Mouse (Mus musculus): ENCODE measurements around the gene Zmynd19. TPM values are rescaled to one million over a fixed set of nuclear protein-coding genes. Genes with fewer than 3 reads are reported as not detected.

Zmynd19 gene
- polyA plus RNA-seq, 1 experiment from 2014 or later = 18.2 TPM

GRCm38 (mm10) chr2:24996471-24996870 is 46.9 kb downstream of the Zmynd19 start:
- no peak overlapping the region for H3K4me3 ChIP-seq
- no peak for ATAC-seq (ENCODE audit: insufficient number of reproducible peaks, low FRiP score, low TSS enrichment, low read depth)
- no peak overlapping the region for H3K27ac ChIP-seq
- no peaks in the 10 kb centered on the region for H3K9me3 ChIP-seq
- no peaks in the 10 kb centered on the region for H3K4me1 ChIP-seq
- WGBS = 95% methylated on average over 2 of the region's 2 CpGs
- 0 out of 2 replicates have a peak, but pooled peaks cover 6% of the 10 kb centered on the region for H3K36me3 ChIP-seq
- no peak overlapping the region for H3K4me2 ChIP-seq
- H3K27me3 ChIP-seq = no peaks in the 10 kb centered on the region
- H3K9ac ChIP-seq = no peak overlapping the region

GRCm38 (mm10) chr2:25000544-25001235 is 51.1 kb downstream of the Zmynd19 start:
- Histone ChIP-seq H3K36me3 (peaks cover 10% of the 10 kb centered on the region), H3K4me3 (no peak overlapping the region), H3K4me2 (no peak overlapping the region), H3K27ac (no peak overlapping the region), H3K4me1 (no peaks in the 10 kb centered on the region), H3K9ac (no peak overlapping the region), H3K27me3 (no peaks in the 10 kb centered on the region), H3K9me3 (no peaks in the 10 kb centered on the region)
- WGBS = 58% methylated on average over 3 of the region's 3 CpGs
- no peak for ATAC-seq (ENCODE audit: insufficient number of reproducible peaks, low FRiP score, low TSS enrichment, low read depth)

GRCm38 (mm10) chr2:25003946-25004786 is 54.6 kb downstream of the Zmynd19 start:
- H3K4me2 ChIP-seq = no peak overlapping the region
- H3K9me3 ChIP-seq = no peaks in the 10 kb centered on the region
- H3K36me3 ChIP-seq = peaks cover 4% of the 10 kb centered on the region
- no peak overlapping the region for H3K9ac ChIP-seq
- H3K4me3 ChIP-seq = no peak overlapping the region
- 85% methylated on average over 9 of the region's 9 CpGs for WGBS
- H3K4me1 ChIP-seq = no peaks in the 10 kb centered on the region
- no peak overlapping the region for H3K27ac ChIP-seq
- H3K27me3 ChIP-seq = no peaks in the 10 kb centered on the region
- no peak for ATAC-seq (ENCODE audit: insufficient number of reproducible peaks, low FRiP score, low TSS enrichment, low read depth)

- Histone ChIP-seq H3K4me3 (no peak overlapping the region), H3K36me3 (peaks cover 4% of the 10 kb centered on the region), H3K9ac (no peak overlapping the region), H3K27me3 (no peaks in the 10 kb centered on the region), H3K4me2 (no peak overlapping the region), H3K4me1 (no peaks in the 10 kb centered on the region), H3K27ac (no peak overlapping the region), H3K9me3 (no peaks in the 10 kb centered on the region)
- 79% methylated on average over 1 of the region's 1 CpGs for WGBS
- no peak for ATAC-seq (ENCODE audit: insufficient number of reproducible peaks, low FRiP score, low TSS enrichment, low read depth)
These were observed 57.2 kb downstream of the Zmynd19 start for GRCm38 (mm10) chr2:25006767-25007166.

DNA sequence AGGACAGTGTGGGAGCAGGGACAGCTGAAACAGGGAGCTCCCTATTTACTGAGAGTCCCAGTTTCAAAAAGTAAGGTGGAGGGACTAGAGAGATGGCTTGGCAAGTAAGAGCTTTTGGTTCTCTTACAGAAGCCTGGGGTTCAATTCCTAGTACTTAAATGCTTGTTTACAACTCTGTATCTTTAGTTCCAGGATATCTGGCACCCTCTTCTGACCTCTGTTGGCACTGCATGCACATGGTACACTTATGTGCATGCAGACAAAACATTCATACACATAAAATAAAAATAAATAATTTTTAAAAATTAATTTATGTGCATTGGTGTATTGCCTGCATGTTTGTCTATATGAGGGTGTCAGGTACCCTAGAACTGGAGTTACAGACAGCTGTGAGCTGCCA is 58.7 kb downstream of the Zmynd19 start:
- ATAC-seq (ENCODE audit: insufficient number of reproducible peaks, low FRiP score, low TSS enrichment, low read depth) = no peak
- no peak overlapping the region for H3K4me3 ChIP-seq
- H3K36me3 ChIP-seq = no peaks in the 10 kb centered on the region
- no peaks in the 10 kb centered on the region for H3K27me3 ChIP-seq
- H3K27ac ChIP-seq = no peak overlapping the region
- H3K4me2 ChIP-seq = no peak overlapping the region
- H3K4me1 ChIP-seq = no peaks in the 10 kb centered on the region
- H3K9me3 ChIP-seq = no peaks in the 10 kb centered on the region
- no peak overlapping the region for H3K9ac ChIP-seq

Small RNA genes within 50 kb of the gene (microRNA-seq; reads per million reads assigned to microRNA genes)
- gene Gm22875 = not detected

Other genes with a start within 250 kb of the Zmynd19 start
- 1.2 and 1.5 TPM in 2 replicates for gene Cacna1b, start 186.6 kb upstream of the Zmynd19 start, polyA plus RNA-seq (2015; fragmentation: Nextera tagmentation; extraction: Ambion mirVana)
- 79.5 and 85.1 TPM in 2 replicates for gene Ehmt1, start 30.2 kb upstream of the Zmynd19 start, polyA plus RNA-seq (2015; fragmentation: Nextera tagmentation; extraction: Ambion mirVana)
- gene Arrdc1, start 14.5 kb upstream of the Zmynd19 start, polyA plus RNA-seq (2015; fragmentation: Nextera tagmentation; extraction: Ambion mirVana) = 44.1 and 49.0 TPM in 2 replicates
- gene Dph7, start 12.6 kb downstream of the Zmynd19 start, polyA plus RNA-seq (2015; fragmentation: Nextera tagmentation; extraction: Ambion mirVana) = 28.4 and 30.2 TPM in 2 replicates
- 117 TPM in 2 replicates for gene Mrpl41, start 25.3 kb downstream of the Zmynd19 start, polyA plus RNA-seq (2015; fragmentation: Nextera tagmentation; extraction: Ambion mirVana)
- gene Pnpla7, start 26.2 kb downstream of the Zmynd19 start, polyA plus RNA-seq (2015; fragmentation: Nextera tagmentation; extraction: Ambion mirVana) = 7.1 and 7.2 TPM in 2 replicates
- 67.5 and 68.3 TPM in 2 replicates for gene Nsmf, start 104.6 kb downstream of the Zmynd19 start, polyA plus RNA-seq (2015; fragmentation: Nextera tagmentation; extraction: Ambion mirVana)
- not detected in 2 replicates for gene Entpd8, start 130.5 kb downstream of the Zmynd19 start, polyA plus RNA-seq (2015; fragmentation: Nextera tagmentation; extraction: Ambion mirVana)
- gene Noxa1, start 145.4 kb downstream of the Zmynd19 start, polyA plus RNA-seq (2015; fragmentation: Nextera tagmentation; extraction: Ambion mirVana) = 0.18 TPM in 1 of 2 replicates, not detected in the other
- gene Nrarp, start 231.0 kb downstream of the Zmynd19 start, polyA plus RNA-seq (2015; fragmentation: Nextera tagmentation; extraction: Ambion mirVana) = 28.5 and 33.5 TPM in 2 replicates
- gene Tor4a, start 247.1 kb downstream of the Zmynd19 start, polyA plus RNA-seq (2015; fragmentation: Nextera tagmentation; extraction: Ambion mirVana) = 8.9 and 10.0 TPM in 2 replicates